Mouse (Mus musculus) heart, embryonic 10.5 days (tissue): ENCODE results near the gene Gm379. TPM values are rescaled to one million over a fixed set of nuclear protein-coding genes. Genes with fewer than 3 reads are reported as not detected.

Source experiments
- DNase-seq: peaks from one replicate; pipeline ENCODE4 v3.0.0-alpha.2; 2017; ENCODE audit warnings: low spot score
- H3K27ac ChIP-seq: fragments of 300-500 bp; sonication (generic); 2 replicates; pipeline ENCODE4 v1.5.1; 2016; ENCODE audit warnings: mild to moderate bottlenecking
- H3K27me3 ChIP-seq: fragments of 300-500 bp; sonication (generic); 2 replicates; pipeline ENCODE4 v1.6.1; 2016; ENCODE audit warnings: mild to moderate bottlenecking; ENCODE audit not compliant: poor library complexity, insufficient read depth, severe bottlenecking
- H3K36me3 ChIP-seq: fragments of 300-500 bp; sonication (generic); 2 replicates; pipeline ENCODE4 v1.6.1; 2016; ENCODE audit warnings: mild to moderate bottlenecking, moderate library complexity
- H3K4me1 ChIP-seq: fragments of 300-500 bp; sonication (generic); 2 replicates; pipeline ENCODE4 v1.6.1; 2016; ENCODE audit warnings: mild to moderate bottlenecking
- H3K4me3 ChIP-seq: fragments of 300-500 bp; sonication (generic); 2 replicates; pipeline ENCODE4 v1.5.1; 2016; ENCODE audit warnings: mild to moderate bottlenecking, moderate library complexity
- H3K9me3 ChIP-seq: fragments of 300-500 bp; sonication (generic); 2 replicates; pipeline ENCODE4 v1.6.1; 2016; ENCODE audit warnings: mild to moderate bottlenecking, moderate library complexity
- WGBS: fragments of 180-500 bp; shearing (Covaris S2); methylation state at CpG from one replicate; pipeline ENCODE4 v1.1.7; 2016; 5-methylcytosine and 5-hydroxymethylcytosine counted together
- polyA plus RNA-seq: library from polyadenylated mRNA; unstranded; fragments of >200 nt; fragmentation: Nextera tagmentation; extraction: Ambion mirVana; gene quantifications from 2 replicates; pipeline ENCODE4 v1.2.1, GENCODE M21; 2016

The Gm379 gene
- polyA plus RNA-seq = not detected in 2 replicates

GRCm38 (mm10) chrX:108664885-108665284, at the start of gene Gm379:
Gene Gm379, minus strand, starts transcription at chrX:108664891.
- no peak for DNase-seq
- H3K36me3 ChIP-seq = no peaks in the 10 kb centered on the region
- no peaks in the 10 kb centered on the region for H3K9me3 ChIP-seq
- H3K27me3 ChIP-seq = no peaks in the 10 kb centered on the region
- H3K4me3 ChIP-seq = no peak within 1 kb of the TSS
- no peak within 1 kb of the TSS for H3K27ac ChIP-seq
- no peaks in the 10 kb centered on the region for H3K4me1 ChIP-seq
- WGBS = 64% methylated on average over 2 of the region's 2 CpGs

DNA sequence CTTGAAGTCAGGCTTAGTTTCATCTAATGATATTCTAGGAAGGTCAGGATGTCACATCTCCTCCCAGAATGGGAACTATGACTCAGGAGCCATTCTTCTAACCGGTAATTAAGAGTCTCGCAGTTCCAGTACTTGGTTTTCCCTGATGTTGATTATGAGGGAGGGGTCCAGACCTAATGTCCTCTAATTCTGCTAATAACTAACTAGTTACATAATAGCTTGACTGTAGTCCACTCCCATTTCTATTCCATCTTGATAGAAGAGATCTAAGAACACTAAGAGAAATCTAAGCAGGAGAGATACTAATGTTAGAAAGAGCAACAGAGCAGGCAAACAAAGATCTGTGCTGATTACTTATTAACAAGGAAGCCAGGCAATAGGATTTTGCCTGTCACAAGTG, 39.6 kb upstream of the Gm379 start:
- H3K4me1 ChIP-seq = no peaks in the 10 kb centered on the region
- H3K9me3 ChIP-seq = no peaks in the 10 kb centered on the region
- no peak for DNase-seq
- WGBS = 70% methylated on average over 2 of the region's 2 CpGs
- H3K36me3 ChIP-seq = no peaks in the 10 kb centered on the region
- H3K4me3 ChIP-seq = no peak overlapping the region
- H3K27me3 ChIP-seq = no peaks in the 10 kb centered on the region
- no peak overlapping the region for H3K27ac ChIP-seq

DNA sequence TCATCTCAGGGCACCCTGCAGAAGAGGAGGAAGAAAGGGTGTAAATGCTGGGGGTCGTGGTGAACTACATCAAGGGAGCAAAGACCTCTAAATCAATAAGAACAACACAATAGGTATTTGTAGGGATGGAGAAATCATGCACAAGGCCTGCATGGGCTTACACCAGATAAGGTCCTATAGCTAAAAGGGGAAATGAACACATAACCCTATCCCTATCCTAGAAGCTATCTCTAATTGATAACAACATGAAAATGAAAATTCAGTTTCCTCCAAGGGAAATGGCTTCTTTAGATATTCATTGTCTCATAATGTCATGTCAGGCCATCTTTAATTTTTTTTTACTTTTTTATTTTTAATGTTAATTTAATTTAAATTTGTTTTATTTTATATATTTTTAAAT, 4.2 kb upstream of the Gm379 start:
- Histone ChIP-seq H3K9me3 (no peaks in the 10 kb centered on the region), H3K4me1 (no peaks in the 10 kb centered on the region), H3K27me3 (no peaks in the 10 kb centered on the region), H3K4me3 (no peak overlapping the region), H3K27ac (no peak overlapping the region), H3K36me3 (no peaks in the 10 kb centered on the region)
- WGBS = 50% methylated on average over 1 of the region's 1 CpGs
- DNase-seq = no peak

DNA sequence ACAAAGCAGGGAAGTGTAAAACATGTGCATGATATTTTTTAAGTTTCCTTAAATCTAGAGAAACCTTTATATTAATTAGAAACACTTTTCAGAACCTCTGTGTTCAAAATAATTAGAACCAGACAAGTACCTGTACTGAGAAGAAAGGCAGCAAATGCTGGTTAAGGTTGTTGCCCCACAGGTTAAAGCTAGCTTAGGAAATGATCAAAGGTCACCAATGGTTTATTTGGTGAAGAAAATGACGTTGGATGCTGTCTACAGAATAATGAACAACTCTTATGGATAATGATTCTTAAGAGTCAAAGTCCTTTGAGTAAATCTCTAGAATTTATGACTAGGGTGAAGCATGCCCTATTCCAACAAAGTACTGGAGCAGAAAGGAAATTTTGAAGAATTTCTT, 42.7 kb downstream of the Gm379 start:
- WGBS = 55% methylated on average over 1 of the region's 1 CpGs

DNA sequence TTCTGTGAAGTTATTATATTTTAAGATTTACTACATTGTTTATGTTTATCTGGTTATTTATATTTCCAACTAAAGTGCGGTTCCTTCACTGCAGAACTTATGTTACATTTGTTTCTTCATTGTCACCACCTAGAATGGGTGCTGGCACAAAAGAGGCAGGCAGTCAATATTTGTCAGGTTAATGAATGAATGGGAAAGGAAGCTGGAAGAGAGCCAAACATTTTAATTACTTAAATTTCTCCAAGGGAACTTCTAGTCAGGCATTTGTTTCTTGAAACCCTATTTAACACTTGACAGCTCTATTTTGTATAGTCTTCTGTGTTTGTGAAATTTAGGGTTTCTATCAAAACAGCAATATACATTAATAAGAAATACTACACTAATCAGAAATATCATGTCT, 43.8 kb downstream of the Gm379 start:
- no peaks in the 10 kb centered on the region for H3K36me3 ChIP-seq
- H3K9me3 ChIP-seq = no peaks in the 10 kb centered on the region
- H3K4me3 ChIP-seq = no peak overlapping the region
- DNase-seq = no peak
- WGBS = 76% methylated on average over 1 of the region's 1 CpGs
- H3K27me3 ChIP-seq = no peaks in the 10 kb centered on the region
- H3K27ac ChIP-seq = no peak overlapping the region
- H3K4me1 ChIP-seq = no peaks in the 10 kb centered on the region

More for the DNA sequence above, 42.7 kb downstream of the Gm379 start:
- Histone ChIP-seq H3K4me1 (no peaks in the 10 kb centered on the region), H3K36me3 (no peaks in the 10 kb centered on the region), H3K4me3 (no peak overlapping the region), H3K27me3 (no peaks in the 10 kb centered on the region), H3K9me3 (no peaks in the 10 kb centered on the region), H3K27ac (no peak overlapping the region)
- no peak for DNase-seq

Other genes starting within 250 kb of the Gm379 start
- gene Brwd3, start 169.5 kb upstream of the Gm379 start, polyA plus RNA-seq = 3.2 and 3.3 TPM in 2 replicates